Mouse (Mus musculus) heart, embryonic 15.5 days (tissue): ENCODE data around the gene Ttc7. TPM values are rescaled to one million over a fixed set of nuclear protein-coding genes. Genes with fewer than 3 reads are reported as not detected.

ENCODE experiments used
- ATAC-seq: fragments of 200-750 bp; cut with Nextera tagmentation; replicated peaks from 2 replicates; pipeline ENCODE4 v1.8.0; 2017; ENCODE audit warnings: low read depth, moderate TSS enrichment; ENCODE audit not compliant: insufficient number of reproducible peaks, insufficient read depth, low FRiP score
- H3K27ac ChIP-seq: fragments of 300-500 bp; sonication (generic); 2 replicates; pipeline ENCODE4 v1.5.1; 2015; ENCODE audit warnings: mild to moderate bottlenecking, inconsistent platforms
- H3K27me3 ChIP-seq: fragments of 300-500 bp; sonication (generic); 2 replicates; pipeline ENCODE4 v1.6.1; 2015; ENCODE audit warnings: inconsistent platforms
- H3K36me3 ChIP-seq: fragments of 300-500 bp; sonication (generic); 2 replicates; pipeline ENCODE4 v1.6.1; 2015; ENCODE audit warnings: mild to moderate bottlenecking, inconsistent platforms
- H3K4me1 ChIP-seq: fragments of 300-500 bp; sonication (generic); replicated peaks from 2 replicates; pipeline ENCODE4 v1.6.1; 2015; ENCODE audit warnings: inconsistent platforms
- H3K4me2 ChIP-seq: fragments of 300-500 bp; sonication (generic); 2 replicates; pipeline ENCODE4 v1.6.1; 2015; ENCODE audit warnings: inconsistent platforms, mild to moderate bottlenecking, moderate library complexity
- H3K4me3 ChIP-seq: fragments of 300-500 bp; sonication (generic); 2 replicates; pipeline ENCODE4 v1.5.1; 2015; ENCODE audit warnings: mild to moderate bottlenecking, inconsistent platforms
- H3K9ac ChIP-seq: fragments of 300-500 bp; sonication (generic); 2 replicates; pipeline ENCODE4 v1.6.1; 2015; ENCODE audit warnings: mild to moderate bottlenecking, inconsistent platforms
- H3K9me3 ChIP-seq: fragments of 300-500 bp; sonication (generic); replicated peaks from 2 replicates; pipeline ENCODE4 v1.6.1; 2016; ENCODE audit warnings: inconsistent platforms
- WGBS: fragments of 180-500 bp; shearing (Covaris S2); methylation state at CpG from one replicate; pipeline ENCODE4 v1.1.7; 2015; ENCODE audit warnings: mixed read lengths; 5-methylcytosine and 5-hydroxymethylcytosine counted together
- polyA plus RNA-seq: library from polyadenylated mRNA; unstranded; fragments of >200 nt; fragmentation: Nextera tagmentation; extraction: Ambion mirVana; gene quantifications from 2 replicates; pipeline ENCODE4 v1.2.1, GENCODE M21; 2015

Ttc7 gene
- polyA plus RNA-seq, 1 experiment from 2014 or later: 2.8 TPM

- Histone ChIP-seq H3K4me1 (peaks cover 24% of the 10 kb centered on the region), H3K27ac (no peak overlapping the region), H3K9me3 (no peaks in the 10 kb centered on the region), H3K9ac (no peak overlapping the region), H3K27me3 (no peaks in the 10 kb centered on the region), H3K4me2 (no peak overlapping the region), H3K36me3 (no peaks in the 10 kb centered on the region), H3K4me3 (no peak overlapping the region)
- ATAC-seq: no peak
- WGBS: 53% methylated on average over 8 of the region's 8 CpGs
These were observed 72.8 kb downstream of the Ttc7 start for GRCm38 (mm10) chr17:87355456-87355855.

DNA sequence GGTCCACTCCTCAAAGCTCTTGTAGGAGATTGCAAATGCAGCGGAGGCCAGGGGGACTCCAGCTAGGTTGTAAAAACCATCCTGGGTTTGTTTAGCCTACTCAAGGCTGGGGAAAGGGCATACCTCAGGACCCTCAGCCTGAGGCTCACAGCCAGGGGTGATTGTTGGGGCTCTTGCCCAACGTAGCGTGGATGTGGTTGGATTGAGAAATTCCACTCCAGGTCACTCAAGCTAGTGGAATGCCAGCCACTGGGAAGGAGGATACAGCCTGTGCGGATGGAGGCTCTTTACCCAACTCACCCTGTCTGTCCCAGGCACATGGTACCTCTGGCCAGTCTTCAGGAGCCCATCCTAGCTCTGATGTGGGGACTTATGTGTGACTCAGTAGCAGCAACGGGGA is 73.6 kb downstream of the Ttc7 start:
- Histone ChIP-seq H3K9ac (no peak overlapping the region), H3K36me3 (no peaks in the 10 kb centered on the region), H3K4me2 (no peak overlapping the region), H3K27me3 (no peaks in the 10 kb centered on the region), H3K4me3 (no peak overlapping the region), H3K9me3 (no peaks in the 10 kb centered on the region), H3K27ac (no peak overlapping the region), H3K4me1 (peaks cover 16% of the 10 kb centered on the region)
- WGBS: 91% methylated on average over 5 of the region's 5 CpGs
- no peak for ATAC-seq

DNA sequence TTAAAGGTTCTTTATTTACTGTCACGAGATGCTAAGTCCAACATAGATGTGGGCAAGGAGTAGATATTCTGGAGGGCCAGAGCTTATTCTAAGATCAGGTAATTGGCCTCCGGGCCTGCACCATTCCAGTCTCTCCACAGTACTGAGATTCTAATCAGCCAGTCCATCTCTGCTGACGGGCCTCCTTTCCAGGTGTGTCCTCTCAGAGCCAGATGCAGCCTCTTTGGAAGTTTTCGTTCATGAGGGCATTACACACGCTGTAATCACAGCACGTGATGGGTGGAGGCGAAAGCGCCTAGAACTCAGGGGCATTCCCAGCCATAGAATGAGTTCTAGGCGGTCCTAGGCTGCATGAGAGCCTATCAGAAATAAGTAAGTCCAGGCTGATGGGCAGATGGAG is 74.8 kb downstream of the Ttc7 start:
- Histone ChIP-seq H3K4me2 (no peak overlapping the region), H3K9me3 (no peaks in the 10 kb centered on the region), H3K9ac (no peak overlapping the region), H3K36me3 (no peaks in the 10 kb centered on the region), H3K27me3 (no peaks in the 10 kb centered on the region), H3K4me1 (peaks cover 5% of the 10 kb centered on the region), H3K4me3 (no peak overlapping the region), H3K27ac (no peak overlapping the region)
- ATAC-seq: no peak
- 83% methylated on average over 9 of the region's 9 CpGs for WGBS

GRCm38 (mm10) chr17:87361132-87361531 is 78.4 kb downstream of the Ttc7 start:
- no peaks in the 10 kb centered on the region for H3K27me3 ChIP-seq
- ATAC-seq: no peak
- WGBS: 64% methylated on average over 3 of the region's 3 CpGs

GRCm38 (mm10) chr17:87364108-87364507 is 81.4 kb downstream of the Ttc7 start:
- no peak for ATAC-seq
- no peak overlapping the region for H3K4me3 ChIP-seq
- no peaks in the 10 kb centered on the region for H3K36me3 ChIP-seq
- no peaks in the 10 kb centered on the region for H3K27me3 ChIP-seq
- H3K4me1 ChIP-seq: peaks cover 21% of the 10 kb centered on the region
- H3K4me2 ChIP-seq: no peak overlapping the region
- H3K27ac ChIP-seq: no peak overlapping the region
- H3K9me3 ChIP-seq: no peaks in the 10 kb centered on the region
- 77% methylated on average over 15 of the region's 15 CpGs for WGBS
- H3K9ac ChIP-seq: no peak overlapping the region

More at GRCm38 (mm10) chr17:87361132-87361531, 78.4 kb downstream of the Ttc7 start:
- Histone ChIP-seq H3K27ac (no peak overlapping the region), H3K36me3 (no peaks in the 10 kb centered on the region), H3K4me3 (no peak overlapping the region), H3K4me1 (no peaks in the 10 kb centered on the region; the same call in 1 of the 2 replicates), H3K9ac (no peak overlapping the region), H3K4me2 (no peak overlapping the region), H3K9me3 (no peaks in the 10 kb centered on the region)

DNA sequence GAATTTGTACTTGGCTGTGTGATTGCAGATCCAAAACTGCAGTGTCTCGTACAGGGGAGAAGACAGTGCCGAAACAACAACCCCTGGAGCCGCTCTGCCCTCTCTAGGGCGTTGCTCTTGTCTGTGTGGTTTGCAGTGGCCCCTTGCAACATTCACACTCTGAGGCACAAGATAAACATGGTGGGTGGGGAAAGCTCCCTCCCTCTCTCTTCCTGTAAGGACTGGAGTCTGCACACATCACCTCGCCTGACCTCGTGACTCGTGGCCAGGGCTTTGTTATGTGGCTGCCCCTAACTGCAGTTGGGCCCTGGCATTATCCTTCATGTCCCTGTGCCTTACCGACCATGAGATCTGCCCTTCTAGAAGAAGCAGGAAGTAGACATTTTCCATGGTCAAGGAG is 82.6 kb downstream of the Ttc7 start:
- Histone ChIP-seq H3K9ac (no peak overlapping the region), H3K9me3 (no peaks in the 10 kb centered on the region), H3K36me3 (no peaks in the 10 kb centered on the region), H3K4me1 (peaks cover 23% of the 10 kb centered on the region), H3K27me3 (no peaks in the 10 kb centered on the region), H3K4me2 (no peak overlapping the region), H3K4me3 (no peak overlapping the region), H3K27ac (no peak overlapping the region)
- no peak for ATAC-seq
- WGBS: 67% methylated on average over 8 of the region's 8 CpGs

DNA sequence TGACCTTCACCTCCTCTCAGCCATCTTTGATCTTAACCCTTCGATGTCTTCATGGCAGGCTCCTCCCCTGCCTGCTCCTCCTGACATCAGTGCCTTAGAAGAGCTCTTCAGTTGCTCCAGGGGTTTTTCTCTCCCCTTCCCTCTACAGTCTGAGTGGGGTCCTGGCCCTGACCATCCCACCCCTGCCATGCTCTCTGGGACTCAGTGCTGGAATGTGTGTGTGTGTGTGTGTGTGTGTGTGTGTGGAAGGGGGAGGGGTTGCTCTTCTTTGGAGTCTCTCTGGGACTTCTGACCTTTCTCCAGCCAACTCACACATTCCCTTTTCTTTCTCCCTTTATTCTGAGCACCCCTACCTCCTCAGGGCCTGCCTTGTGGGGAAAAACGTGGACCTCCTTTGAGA is 83.8 kb downstream of the Ttc7 start:
- no peak overlapping the region for H3K9ac ChIP-seq
- no peaks in the 10 kb centered on the region for H3K36me3 ChIP-seq
- ATAC-seq: no peak
- H3K4me1 ChIP-seq: peaks cover 23% of the 10 kb centered on the region
- H3K9me3 ChIP-seq: no peaks in the 10 kb centered on the region
- no peak overlapping the region for H3K4me2 ChIP-seq
- H3K27me3 ChIP-seq: no peaks in the 10 kb centered on the region
- WGBS: 21% methylated on average over 2 of the region's 2 CpGs
- H3K27ac ChIP-seq: no peak overlapping the region
- no peak overlapping the region for H3K4me3 ChIP-seq

- Histone ChIP-seq H3K4me2 (no peak overlapping the region), H3K4me1 (peaks cover 23% of the 10 kb centered on the region), H3K27ac (peak overlapping the region; percentile 8; the same call in 1 of the 2 replicates), H3K27me3 (no peaks in the 10 kb centered on the region), H3K9ac (no peak overlapping the region), H3K4me3 (no peak overlapping the region), H3K36me3 (no peaks in the 10 kb centered on the region), H3K9me3 (no peaks in the 10 kb centered on the region)
- 30% methylated on average over 4 of the region's 4 CpGs for WGBS
- ATAC-seq: no peak
These were observed 84.5 kb downstream of the Ttc7 start for GRCm38 (mm10) chr17:87367228-87367627.

- Histone ChIP-seq H3K36me3 (no peaks in the 10 kb centered on the region), H3K4me3 (no peak overlapping the region), H3K27ac (peak overlapping the region; percentile 8; the same call in 1 of the 2 replicates), H3K4me2 (no peak overlapping the region), H3K27me3 (no peaks in the 10 kb centered on the region), H3K9me3 (no peaks in the 10 kb centered on the region), H3K4me1 (peaks cover 23% of the 10 kb centered on the region), H3K9ac (no peak overlapping the region)
- ATAC-seq: peak; percentile 40; the same call in 1 of the 2 replicates
- WGBS: 44% methylated on average over 3 of the region's 3 CpGs
These were observed 85.0 kb downstream of the Ttc7 start for GRCm38 (mm10) chr17:87367640-87368039.

GRCm38 (mm10) chr17:87368481-87368880 is 85.8 kb downstream of the Ttc7 start:
- H3K4me1 ChIP-seq: peaks cover 23% of the 10 kb centered on the region
- H3K36me3 ChIP-seq: no peaks in the 10 kb centered on the region
- no peak overlapping the region for H3K27ac ChIP-seq
- H3K9me3 ChIP-seq: no peaks in the 10 kb centered on the region
- H3K4me2 ChIP-seq: no peak overlapping the region
- ATAC-seq: no peak
- no peak overlapping the region for H3K9ac ChIP-seq
- H3K27me3 ChIP-seq: no peaks in the 10 kb centered on the region
- 94% methylated on average over 10 of the region's 10 CpGs for WGBS
- no peak overlapping the region for H3K4me3 ChIP-seq

GRCm38 (mm10) chr17:87369270-87369759 is 86.6 kb downstream of the Ttc7 start:
- Histone ChIP-seq H3K36me3 (no peaks in the 10 kb centered on the region), H3K27ac (no peak overlapping the region), H3K4me3 (no peak overlapping the region), H3K4me1 (peaks cover 23% of the 10 kb centered on the region), H3K27me3 (no peaks in the 10 kb centered on the region), H3K4me2 (no peak overlapping the region), H3K9me3 (no peaks in the 10 kb centered on the region), H3K9ac (no peak overlapping the region)
- no peak for ATAC-seq
- WGBS: 77% methylated on average over 18 of the region's 18 CpGs

DNA sequence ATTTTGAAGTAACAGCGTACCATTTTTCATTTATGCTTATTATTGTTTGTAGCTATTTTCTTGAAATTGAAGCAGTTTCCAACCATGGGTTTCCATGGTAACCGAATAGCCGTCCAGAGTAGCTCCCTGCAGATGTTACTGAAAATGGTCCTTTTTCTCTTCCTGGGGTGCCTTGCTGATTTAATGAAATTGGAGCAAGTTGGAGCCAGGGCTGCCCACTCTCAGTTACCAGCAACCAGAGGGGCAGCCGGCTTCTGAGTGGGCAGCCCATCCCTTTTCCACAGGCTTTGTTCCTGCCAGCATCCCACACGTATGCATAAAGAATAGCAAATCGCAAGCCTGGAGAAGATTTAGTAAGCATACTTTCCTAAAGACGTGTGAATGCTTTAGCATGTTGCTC is 89.5 kb downstream of the Ttc7 start:
- H3K9me3 ChIP-seq: no peaks in the 10 kb centered on the region
- no peak overlapping the region for H3K9ac ChIP-seq
- whole genome bisulfite sequencing: 86% methylated on average over 7 of the region's 7 CpGs
- no peak overlapping the region for H3K4me3 ChIP-seq
- no peak for ATAC-seq
- H3K27ac ChIP-seq: no peak overlapping the region
- no peak overlapping the region for H3K4me2 ChIP-seq
- H3K36me3 ChIP-seq: no peaks in the 10 kb centered on the region
- H3K4me1 ChIP-seq: peaks cover 38% of the 10 kb centered on the region
- no peaks in the 10 kb centered on the region for H3K27me3 ChIP-seq
